ENCODE assay signal across 23 mouse cellular contexts in genomic region chr19:24416975-24417658, GRCm38 (mm10).
DNase-seq lines count a peak whose midpoint lies in the region; ATAC-seq and TF ChIP-seq lines count a peak whose summit lies in the region.
"Had no signal": no experiment of that assay in that cellular context is flagged by ENCODE, and none has a peak within 500 bp of the region (broad histone marks: within the 10 kb centered on the region; RNA-seq: fewer than 3 reads in every experiment).

No protein-coding gene starts in this region.

- H3K4me1 ChIP-seq in heart, embryonic 12.5 days (replicated peaks) = peaks cover 39% of the 10 kb centered on the region
- peaks cover 10% of the 10 kb centered on the region; the same call in 1 of the 2 replicates for H3K4me1 ChIP-seq in heart, embryonic 11.5 days (ENCODE audit: control insufficient read depth, insufficient read depth, low read length)
- H3K4me1 ChIP-seq in megakaryocyte, embryonic 14.5 days = peaks cover 44% of the 10 kb centered on the region
- peaks cover 23 to 44% of the 10 kb centered on the region in 2 experiments for H3K4me1 ChIP-seq in CH12.LX (ENCODE audit: control insufficient read depth in 1 of 2, insufficient read depth in 2 of 2)
- peaks cover 24% of the 10 kb centered on the region for H3K4me1 ChIP-seq in bone marrow macrophage, adult 2 months (ENCODE audit: control insufficient read depth, insufficient read depth, low read length)
- H3K4me1 ChIP-seq in hindbrain, postnatal 0 days (ENCODE audit: insufficient read depth, low read length) = 0 out of 2 replicates have a peak, but pooled peaks cover 2% of the 10 kb centered on the region
- H3K4me1 ChIP-seq: embryonic facial prominence, embryonic 15.5 days; limb, embryonic 15.5 days; liver, embryonic 15.5 days; lung, embryonic 15.5 days; midbrain, embryonic 12.5 days had no signal

- dilution Hi-C loops in CH12.LX (cut with MboI; ENCODE audit: extremely low pct_ligation_motif_present, extremely low pct_unique_long_range_greater_than_20kb, low sequenced_read_pairs) = no loop called here

- no peak overlapping the region for H3K9ac ChIP-seq in heart, embryonic 12.5 days
- H3K9ac ChIP-seq in heart, embryonic 11.5 days (ENCODE audit: low read depth, low read length) = no peak overlapping the region
- peak overlapping the region; percentile 40 for H3K9ac ChIP-seq in CH12.LX (ENCODE audit: insufficient read depth, low read depth)
- no peak overlapping the region for H3K9ac ChIP-seq in hindbrain, postnatal 0 days (replicated peaks; ENCODE audit: low read length)
- H3K9ac ChIP-seq: embryonic facial prominence, embryonic 15.5 days; hindbrain, embryonic 15.5 days; intestine, embryonic 15.5 days; limb, embryonic 15.5 days; liver, embryonic 15.5 days; lung, embryonic 15.5 days; midbrain, embryonic 12.5 days had no signal

- in situ Hi-C loops in CH12.LX (cut with MboI; ENCODE audit: low pct_ligation_motif_present, low pct_unique_long_range_greater_than_20kb, low sequenced_read_pairs) = loop anchor here (25.0 kb wide), 1 partner anchor 105 kb away; no protein-coding TSS in a partner anchor

- DNase-seq in CH12.LX (ENCODE audit: extremely low read depth) = no peak
- DNase-seq in hindbrain, postnatal 0 days (ENCODE audit: low spot score) = no peak
- DNase-seq: adrenal gland, postnatal 10 days; B cell, adult 2 months; cerebellum, adult 9-10 months; gastrocnemius, postnatal 10 days; kidney, adult 8-10 months; kidney, postnatal 10 days; layer of hippocampus, postnatal 36 days; left cerebral cortex, postnatal 4 days; lung, postnatal 36 days had no signal

- peak overlapping the region; percentile 51; the same call in 1 of the 2 replicates for H3K27ac ChIP-seq in heart, embryonic 12.5 days (ENCODE audit: poor library complexity, severe bottlenecking)
- no peak overlapping the region for H3K27ac ChIP-seq in heart, embryonic 11.5 days (ENCODE audit: low read depth, low read length)
- H3K27ac ChIP-seq in CH12.LX (ENCODE audit: insufficient read depth, low read depth) = peak overlapping the region; percentile 81
- peak overlapping the region; percentile 80 for H3K27ac ChIP-seq in bone marrow macrophage, adult 2 months (ENCODE audit: insufficient read depth, low read depth, low read length)
- no peak overlapping the region for H3K27ac ChIP-seq in hindbrain, postnatal 0 days
- H3K27ac ChIP-seq: embryonic facial prominence, embryonic 15.5 days; hindbrain, embryonic 15.5 days; intestine, embryonic 15.5 days; limb, embryonic 15.5 days; liver, embryonic 15.5 days; lung, embryonic 15.5 days; midbrain, embryonic 12.5 days had no signal

- TF ChIP-seq POLR2A in CH12.LX (IDR thresholded peaks at IDR 0.05; ENCODE audit: low read depth, low read length) = no peak
- no peak for TF ChIP-seq POLR2A in bone marrow macrophage, adult 2 months (IDR thresholded peaks at IDR 0.05; ENCODE audit: borderline replicate concordance, low read depth, low read length)

- no peak for TF ChIP-seq CTCF in CH12.LX (conservative IDR thresholded peaks at IDR 0.05 in 1 of 2, IDR thresholded peaks at IDR 0.05 in 1 of 2; ENCODE audit: low read depth in 2 of 2, low read length in 2 of 2)
- no peak for TF ChIP-seq CTCF in bone marrow macrophage, adult 2 months (IDR thresholded peaks at IDR 0.05; ENCODE audit: low read depth, low read length)
- no peak for TF ChIP-seq CTCF in hindbrain, postnatal 0 days (IDR thresholded peaks at IDR 0.05; ENCODE audit: low read depth)

- no peak for TF ChIP-seq EP300 in CH12.LX (IDR thresholded peaks at IDR 0.05; ENCODE audit: low read length)

- ATAC-seq in heart, embryonic 12.5 days (ENCODE audit: insufficient number of reproducible peaks, low FRiP score) = no peak
- no peak for ATAC-seq in heart, embryonic 11.5 days (replicated peaks; ENCODE audit: insufficient number of reproducible peaks, low FRiP score, low TSS enrichment)
- ATAC-seq in megakaryocyte, adult 5-6 weeks (ENCODE audit: poor library complexity, severe bottlenecking) = no peak
- no peak for ATAC-seq in hindbrain, postnatal 0 days
- ATAC-seq: intestine, embryonic 15.5 days had no signal

- H3K4me3 ChIP-seq in heart, embryonic 12.5 days = no peak overlapping the region
- H3K4me3 ChIP-seq in heart, embryonic 11.5 days (ENCODE audit: low read depth, low read length) = no peak overlapping the region
- H3K4me3 ChIP-seq in megakaryocyte, embryonic 14.5 days (replicated peaks) = peak overlapping the region; percentile 47
- H3K4me3 ChIP-seq in CH12.LX (replicated peaks in 1 of 3; ENCODE audit: low read depth in 2 of 3, low read length in 2 of 3, poor library complexity in 1 of 3) = no peak overlapping the region
- H3K4me3 ChIP-seq in bone marrow macrophage, adult 2 months (ENCODE audit: insufficient read depth, low read length) = 0 out of 2 replicates have a peak overlapping the region, but pooled peaks have one; percentile 13
- H3K4me3 ChIP-seq in hindbrain, postnatal 0 days (ENCODE audit: low read length) = no peak overlapping the region
- H3K4me3 ChIP-seq: embryonic facial prominence, embryonic 15.5 days; hindbrain, embryonic 15.5 days; intestine, embryonic 15.5 days; limb, embryonic 15.5 days; liver, embryonic 15.5 days; lung, embryonic 15.5 days; midbrain, embryonic 12.5 days had no signal

- no peaks in the 10 kb centered on the region for H3K36me3 ChIP-seq in heart, embryonic 12.5 days
- no peaks in the 10 kb centered on the region for H3K36me3 ChIP-seq in heart, embryonic 11.5 days (ENCODE audit: control insufficient read depth, insufficient read depth, low read length)
- H3K36me3 ChIP-seq in megakaryocyte, embryonic 14.5 days (replicated peaks; ENCODE audit: low read length) = peaks cover 33% of the 10 kb centered on the region
- no peaks in the 10 kb centered on the region for H3K36me3 ChIP-seq in CH12.LX (replicated peaks in 1 of 2; ENCODE audit: control insufficient read depth in 1 of 2, insufficient read depth in 1 of 2, low read length in 1 of 2)
- no peaks in the 10 kb centered on the region for H3K36me3 ChIP-seq in hindbrain, postnatal 0 days (ENCODE audit: insufficient read depth, low read length)
- H3K36me3 ChIP-seq: embryonic facial prominence, embryonic 15.5 days; hindbrain, embryonic 15.5 days; intestine, embryonic 15.5 days; limb, embryonic 15.5 days; liver, embryonic 15.5 days; lung, embryonic 15.5 days; midbrain, embryonic 12.5 days had no signal

- no peaks in the 10 kb centered on the region for H3K79me2 ChIP-seq in CH12.LX (replicated peaks; ENCODE audit: control insufficient read depth, extremely low read depth, insufficient read depth, poor library complexity, severe bottlenecking)

- no peak for TF ChIP-seq RAD21 in CH12.LX (IDR thresholded peaks at IDR 0.05; ENCODE audit: low read depth, low read length)

- H3K4me2 ChIP-seq in heart, embryonic 12.5 days = no peak overlapping the region
- H3K4me2 ChIP-seq in heart, embryonic 11.5 days = no peak overlapping the region
- H3K4me2 ChIP-seq in CH12.LX (ENCODE audit: insufficient read depth, low read depth, poor library complexity, severe bottlenecking) = peak overlapping the region; percentile 44
- H3K4me2 ChIP-seq in hindbrain, postnatal 0 days (ENCODE audit: low read depth, low read length) = no peak overlapping the region
- H3K4me2 ChIP-seq: embryonic facial prominence, embryonic 15.5 days; hindbrain, embryonic 15.5 days; intestine, embryonic 15.5 days; limb, embryonic 15.5 days; liver, embryonic 15.5 days; lung, embryonic 15.5 days; midbrain, embryonic 12.5 days had no signal

- no peaks in the 10 kb centered on the region for H3K27me3 ChIP-seq in heart, embryonic 12.5 days (replicated peaks)
- no peaks in the 10 kb centered on the region for H3K27me3 ChIP-seq in heart, embryonic 11.5 days (ENCODE audit: control insufficient read depth, insufficient read depth, low read length)
- no peaks in the 10 kb centered on the region for H3K27me3 ChIP-seq in megakaryocyte, embryonic 14.5 days (replicated peaks)
- no peaks in the 10 kb centered on the region for H3K27me3 ChIP-seq in CH12.LX (replicated peaks)
- no peaks in the 10 kb centered on the region for H3K27me3 ChIP-seq in hindbrain, postnatal 0 days (ENCODE audit: insufficient read depth, low read length)
- H3K27me3 ChIP-seq: embryonic facial prominence, embryonic 15.5 days; hindbrain, embryonic 15.5 days; intestine, embryonic 15.5 days; limb, embryonic 15.5 days; liver, embryonic 15.5 days; lung, embryonic 15.5 days; midbrain, embryonic 12.5 days had no signal

- no peaks in the 10 kb centered on the region for H3K9me3 ChIP-seq in heart, embryonic 12.5 days (replicated peaks)
- H3K9me3 ChIP-seq in heart, embryonic 11.5 days (replicated peaks; ENCODE audit: control insufficient read depth, low read length) = no peaks in the 10 kb centered on the region
- H3K9me3 ChIP-seq in megakaryocyte, embryonic 14.5 days = peaks cover 4% of the 10 kb centered on the region; the same call in 1 of the 2 replicates
- peaks cover 3% of the 10 kb centered on the region for H3K9me3 ChIP-seq in CH12.LX (replicated peaks; ENCODE audit: low read length)
- H3K9me3 ChIP-seq in hindbrain, postnatal 0 days (ENCODE audit: low read length) = no peaks in the 10 kb centered on the region
- H3K9me3 ChIP-seq: embryonic facial prominence, embryonic 15.5 days; hindbrain, embryonic 15.5 days; intestine, embryonic 15.5 days; limb, embryonic 15.5 days; liver, embryonic 15.5 days; lung, embryonic 15.5 days; midbrain, embryonic 12.5 days had no signal

- WGBS in heart, embryonic 12.5 days = 74% methylated on average over 9 of the region's 9 CpGs
- WGBS in heart, embryonic 11.5 days (ENCODE audit: insufficient replicate concordance) = 79% methylated on average over 9 of the region's 9 CpGs
- WGBS in hindbrain, postnatal 0 days = 77% methylated on average over 9 of the region's 9 CpGs

TF ChIP-seq in CH12.LX, 34 proteins besides CTCF, POLR2A, EP300 and RAD21:
- TF ChIP-seq ZC3H11A (IDR thresholded peaks at IDR 0.05; ENCODE audit: low read depth, low read length) = no peak
- TF ChIP-seq KAT2A (IDR thresholded peaks at IDR 0.05; ENCODE audit: insufficient replicate concordance, low read length) = no peak
- no peak for TF ChIP-seq NRF1 (IDR thresholded peaks at IDR 0.05; ENCODE audit: low read depth, low read length)
- TF ChIP-seq IRF4 (IDR thresholded peaks at IDR 0.05; ENCODE audit: low read depth, low read length) = peak; percentile 2; the same call in 1 of the 2 replicates
- peak; percentile 39; the same call in 1 of the 2 replicates for TF ChIP-seq TCF12 (IDR thresholded peaks at IDR 0.05; ENCODE audit: low read depth, low read length)
- no peak for TF ChIP-seq POLR2AphosphoS2 (IDR thresholded peaks at IDR 0.05; ENCODE audit: low read depth, low read length)
- no peak for TF ChIP-seq MEF2A (IDR thresholded peaks at IDR 0.05; ENCODE audit: borderline replicate concordance, low read depth, low read length)
- no peak for TF ChIP-seq MAFK (IDR thresholded peaks at IDR 0.05; ENCODE audit: insufficient replicate concordance, low read length)
- no peak for TF ChIP-seq BHLHE40 (IDR thresholded peaks at IDR 0.05; ENCODE audit: low read depth, low read length)
- TF ChIP-seq MXI1 (IDR thresholded peaks at IDR 0.05; ENCODE audit: low read depth, low read length) = peak; percentile 40; the same call in 1 of the 2 replicates
- TF ChIP-seq SMC3 (IDR thresholded peaks at IDR 0.05; ENCODE audit: low read depth, low read length) = peak; percentile 8; the same call in 1 of the 2 replicates
- no peak for TF ChIP-seq ELF1 (IDR thresholded peaks at IDR 0.05; ENCODE audit: low read depth, low read length)
TF ChIP-seq in CH12.LX: peak in this region for 4.

Comparison
In these comparisons a context has a peak if more than half of its experiments do, and no peak if none do; other contexts are left out.
1. H3K27ac ChIP-seq: peak in heart, embryonic 12.5 days (single experiment), CH12.LX (single experiment) and bone marrow macrophage, adult 2 months (single experiment); none in heart, embryonic 11.5 days (single experiment) and hindbrain, postnatal 0 days (single experiment).
2. H3K4me3 ChIP-seq: peak in megakaryocyte, embryonic 14.5 days (single experiment) and bone marrow macrophage, adult 2 months (single experiment); none in heart, embryonic 12.5 days (single experiment), heart, embryonic 11.5 days (single experiment), CH12.LX (0 of 3) and hindbrain, postnatal 0 days (single experiment).